Mouse (Mus musculus) cerebellum, adult 9-11 months (tissue): ENCODE results near the gene Mynn.
"Not testable (repeated sequence)": the region's sequence is repeated elsewhere in the genome, so short reads cannot be mapped to it uniquely, and the experiment has no call there.

Experiments
- DNase-seq: peaks from one replicate; pipeline ENCODE4 v3.0.0; 2022

Mynn gene

DNA sequence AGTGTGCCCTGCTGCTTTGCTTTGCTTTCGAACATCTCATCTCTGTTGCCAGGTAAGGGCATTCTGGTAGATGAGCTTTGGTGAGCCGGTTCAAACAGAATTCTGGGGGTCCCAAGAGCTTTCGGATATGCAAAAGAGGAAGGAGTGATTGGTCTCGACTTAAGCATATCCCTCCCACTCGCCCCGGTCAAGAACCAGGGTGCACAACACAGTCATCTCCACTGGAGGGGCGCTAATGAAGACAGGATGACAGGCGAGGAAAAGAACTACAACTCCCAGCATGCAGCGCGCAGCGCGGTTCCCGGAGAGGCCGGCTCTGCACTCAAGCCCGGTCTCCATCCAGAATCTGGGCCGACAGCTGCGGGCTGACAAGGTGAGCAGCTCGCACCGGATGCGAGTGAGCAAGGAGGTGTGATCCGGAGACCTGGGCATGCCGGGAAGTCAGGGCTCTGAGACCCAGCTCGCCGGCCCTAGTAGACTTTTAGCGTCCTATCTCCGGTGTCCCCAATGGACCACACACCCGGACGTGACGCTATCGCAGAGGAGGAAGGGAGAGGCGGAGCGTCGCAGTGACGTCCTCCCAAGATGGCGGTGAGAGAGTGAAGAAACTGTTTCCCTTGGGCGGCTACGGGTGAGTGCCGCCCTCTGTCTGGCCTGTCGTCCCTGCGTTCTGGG is at the start of gene Mynn:
Gene Mynn (plus strand): TSS at position 1 of the 675 bp plus-strand sequence.
- peak; percentile 98 for DNase-seq

DNA sequence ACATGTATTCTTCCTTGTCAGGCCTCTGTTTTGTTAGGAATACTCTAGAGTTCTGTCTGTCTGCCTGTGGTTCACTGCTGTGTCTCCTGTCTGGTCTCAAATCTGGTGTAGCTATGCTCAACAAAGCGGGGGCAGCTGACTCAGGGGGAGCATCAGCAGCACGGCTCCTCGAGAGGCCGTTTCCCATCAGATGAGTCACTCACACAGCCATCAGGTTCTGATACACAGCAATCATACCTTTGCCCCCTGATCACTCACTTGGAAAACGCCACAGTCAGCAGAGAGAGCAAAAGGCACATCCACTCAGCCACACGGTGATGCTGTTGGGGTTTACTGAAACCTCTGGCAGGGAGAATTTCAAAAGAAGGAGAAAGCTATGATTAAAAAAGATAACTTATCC is 48.1 kb upstream of the Mynn start:
- no peak for DNase-seq

DNA sequence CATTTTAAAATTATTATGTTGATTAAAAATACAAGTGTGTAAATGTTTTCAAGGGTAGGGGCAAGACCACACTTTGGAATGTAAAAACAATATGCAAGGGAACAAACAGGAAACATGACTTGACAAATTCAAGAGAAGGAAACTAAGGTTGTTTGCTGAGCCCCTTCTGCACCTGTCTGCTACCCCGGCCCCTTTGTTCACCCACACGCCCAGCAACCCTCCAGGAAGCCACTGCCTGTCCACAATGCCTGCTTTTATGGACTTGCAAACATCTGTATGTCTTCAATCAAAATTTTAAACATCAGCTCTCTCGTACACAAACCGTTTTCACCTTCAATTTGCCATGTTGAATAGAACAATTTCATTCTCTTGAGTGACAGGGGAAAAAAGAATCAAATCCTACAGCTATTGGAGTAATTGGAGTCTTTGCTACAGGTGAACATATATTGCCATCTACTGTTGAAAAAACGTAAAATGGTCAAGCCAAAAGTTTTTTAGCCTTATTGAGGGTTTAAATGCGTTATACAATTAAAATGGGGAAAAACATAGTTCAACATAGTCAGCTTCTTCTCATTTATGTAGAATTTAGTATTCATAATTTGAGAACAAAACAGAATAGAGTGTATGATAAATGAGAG is 41.1 kb upstream of the Mynn start:
- no peak for DNase-seq

DNA sequence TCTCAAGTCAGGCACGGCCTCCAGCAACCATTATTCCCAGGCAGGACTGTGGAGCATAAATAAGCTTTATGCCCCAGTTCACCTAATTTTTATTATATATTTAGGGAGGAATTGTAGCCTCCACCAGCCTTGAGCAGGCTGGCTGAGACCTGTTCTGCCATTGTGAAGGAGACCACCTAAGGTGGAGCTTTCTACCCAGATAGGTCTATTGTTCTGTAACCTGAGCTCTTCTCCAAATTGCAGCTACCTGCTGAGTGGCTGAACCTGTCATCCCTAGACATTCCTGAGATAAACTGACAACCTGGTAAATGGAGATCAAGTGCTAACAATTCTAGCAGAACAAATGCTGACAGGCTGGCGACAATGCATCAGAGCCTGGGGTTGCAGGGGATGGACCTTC is 35.5 kb upstream of the Mynn start:
- not testable (repeated sequence) for DNase-seq

DNA sequence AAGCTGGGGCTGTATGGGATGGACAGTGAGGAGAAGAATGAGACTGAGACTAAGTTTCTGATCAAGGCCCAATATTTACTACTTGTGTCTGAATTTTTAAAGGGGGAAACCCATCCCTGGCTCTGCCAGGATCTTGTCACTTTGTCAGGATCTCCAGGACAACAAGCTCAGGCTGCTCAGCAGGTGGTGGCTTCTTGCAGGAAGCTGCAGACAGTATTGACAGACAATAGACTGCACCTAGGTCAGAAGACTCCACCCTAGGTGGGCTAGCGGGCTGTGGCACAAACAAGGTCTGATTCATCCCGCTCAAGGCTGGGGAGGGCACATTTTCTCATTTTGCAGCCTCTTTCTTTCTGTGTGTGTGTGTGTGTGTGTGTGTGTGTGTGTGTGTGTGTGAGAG is 28.3 kb upstream of the Mynn start:
- no peak for DNase-seq

DNA sequence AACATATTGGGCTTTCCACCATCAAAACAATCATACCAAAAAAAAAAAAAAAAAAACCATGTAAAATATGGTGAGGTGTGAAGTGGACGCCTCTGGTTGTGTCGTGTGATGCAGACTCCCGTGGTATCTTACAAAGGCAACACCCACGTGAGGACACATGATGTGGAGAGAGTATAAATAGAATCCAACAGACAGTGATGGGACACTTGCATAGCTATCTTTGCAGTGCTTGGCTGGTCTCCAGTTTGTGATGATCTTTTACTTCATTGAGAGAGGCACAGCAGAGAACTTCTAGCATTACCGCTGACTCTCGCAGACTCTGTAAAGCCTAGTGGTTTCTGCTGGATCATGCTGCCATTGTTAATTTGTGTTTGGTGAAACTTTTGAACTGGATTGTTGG is 13.0 kb upstream of the Mynn start:
- no peak for DNase-seq

DNA sequence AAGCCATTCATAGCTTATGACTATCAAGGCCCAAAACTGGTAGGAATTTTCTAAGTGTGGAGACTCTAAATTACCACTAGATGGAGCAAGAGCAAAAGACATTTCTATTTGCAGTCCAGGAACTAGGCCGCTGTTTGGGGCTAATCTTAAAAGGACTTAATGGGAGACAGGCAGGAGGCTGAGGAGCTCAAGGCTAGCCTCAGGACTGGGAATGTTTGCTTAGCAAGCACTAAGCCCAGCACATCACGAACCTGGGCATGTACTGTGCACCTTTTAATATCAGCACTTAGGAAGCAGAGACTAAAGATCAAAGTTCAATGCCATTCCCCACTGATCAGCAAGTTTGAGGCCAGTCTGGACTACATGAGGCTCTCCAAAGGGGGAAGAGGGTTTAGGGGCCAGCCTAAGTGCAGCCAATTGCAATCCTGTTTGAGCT is 9.4 kb upstream of the Mynn start:
- DNase-seq = peak; percentile 35

DNA sequence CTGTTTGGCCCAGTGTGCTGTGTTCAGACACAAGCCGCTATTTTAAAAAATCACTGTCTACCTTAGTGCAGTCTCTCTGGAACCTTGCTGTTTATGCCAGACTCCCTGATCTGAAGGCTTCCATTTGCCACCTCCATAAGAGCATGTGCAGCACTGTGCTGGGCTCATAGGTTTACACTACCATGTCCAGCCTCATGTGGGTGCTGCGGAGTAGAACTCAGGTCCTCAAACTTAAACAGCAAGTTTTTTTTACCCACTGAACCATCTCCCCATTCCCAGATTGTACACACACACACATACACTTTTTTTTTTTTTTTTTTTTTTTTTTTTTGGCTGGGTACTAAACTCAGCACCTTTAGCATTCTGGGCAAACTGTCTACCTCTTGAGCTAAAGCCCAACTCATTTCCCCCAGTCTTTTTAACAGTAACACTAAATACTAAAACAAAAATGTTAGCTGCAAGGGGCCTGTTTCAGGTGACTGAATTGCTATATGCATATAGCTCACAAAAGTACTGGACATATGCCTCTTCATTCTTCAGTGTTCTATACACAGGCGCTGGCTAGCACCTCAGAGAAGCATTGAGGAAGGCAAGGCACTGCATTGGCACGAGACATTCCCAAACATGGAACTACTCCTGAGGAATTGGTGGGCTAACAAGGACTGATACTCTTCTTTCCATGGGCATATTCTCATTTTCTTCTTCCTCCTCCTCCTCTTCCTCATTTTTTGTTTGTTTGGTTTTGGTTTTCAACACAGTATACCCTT is 8.0 kb upstream of the Mynn start:
- no peak for DNase-seq

DNA sequence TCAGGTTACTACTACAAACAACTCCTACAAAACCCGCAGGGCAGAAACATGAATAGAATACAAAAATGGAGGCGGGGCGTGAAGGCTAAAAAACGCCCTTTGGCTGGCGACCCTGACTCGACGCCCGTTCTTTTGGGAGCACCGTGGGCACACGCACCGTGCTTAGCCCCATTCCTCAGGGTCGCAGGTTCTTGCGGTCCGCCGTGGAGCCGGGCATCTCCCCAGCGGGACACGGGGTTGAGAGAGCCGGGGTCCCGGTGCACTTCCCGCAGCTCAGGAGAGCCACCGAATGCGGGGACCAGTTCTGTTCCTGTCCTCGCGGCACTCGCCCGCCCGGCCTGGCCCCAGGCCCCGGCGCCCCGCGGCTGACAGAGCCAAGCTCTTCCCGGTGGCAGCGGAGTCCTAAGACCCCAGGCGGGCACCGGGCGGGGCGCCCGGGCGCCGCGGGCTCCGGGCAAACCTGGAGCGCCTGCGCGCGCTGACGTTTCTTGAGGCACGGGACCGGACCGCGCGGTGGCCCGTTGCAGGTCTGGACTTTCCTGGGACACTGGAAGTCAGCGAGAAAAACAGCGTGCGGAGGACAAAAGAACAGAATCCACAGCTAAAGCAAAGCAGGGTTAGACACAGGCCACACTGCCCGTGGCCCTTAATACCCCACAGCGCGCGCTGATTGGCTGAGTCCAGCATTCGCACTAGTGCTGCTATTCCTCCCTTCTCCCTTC is 6.6 kb upstream of the Mynn start:
- DNase-seq = peak; percentile 70

DNA sequence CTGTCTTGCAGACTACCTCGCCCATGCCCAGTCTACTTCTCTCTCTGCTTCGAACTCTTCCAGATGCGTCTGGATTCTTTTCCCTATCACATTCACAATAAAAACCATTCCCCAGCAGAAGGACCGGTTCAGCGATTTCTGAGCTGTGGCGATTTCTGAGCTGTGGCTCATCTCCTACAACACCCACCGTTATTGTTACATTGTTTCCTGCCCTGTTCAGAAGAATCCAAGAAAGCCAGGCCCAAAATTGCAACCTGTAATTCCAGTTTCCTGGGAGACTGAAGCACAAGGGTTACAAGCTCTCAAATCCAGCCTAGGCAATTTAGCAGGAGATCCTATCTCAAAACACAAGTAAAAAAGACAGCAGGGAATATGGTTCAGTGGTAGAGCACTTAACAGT is 4.6 kb upstream of the Mynn start:
- no peak for DNase-seq

DNA sequence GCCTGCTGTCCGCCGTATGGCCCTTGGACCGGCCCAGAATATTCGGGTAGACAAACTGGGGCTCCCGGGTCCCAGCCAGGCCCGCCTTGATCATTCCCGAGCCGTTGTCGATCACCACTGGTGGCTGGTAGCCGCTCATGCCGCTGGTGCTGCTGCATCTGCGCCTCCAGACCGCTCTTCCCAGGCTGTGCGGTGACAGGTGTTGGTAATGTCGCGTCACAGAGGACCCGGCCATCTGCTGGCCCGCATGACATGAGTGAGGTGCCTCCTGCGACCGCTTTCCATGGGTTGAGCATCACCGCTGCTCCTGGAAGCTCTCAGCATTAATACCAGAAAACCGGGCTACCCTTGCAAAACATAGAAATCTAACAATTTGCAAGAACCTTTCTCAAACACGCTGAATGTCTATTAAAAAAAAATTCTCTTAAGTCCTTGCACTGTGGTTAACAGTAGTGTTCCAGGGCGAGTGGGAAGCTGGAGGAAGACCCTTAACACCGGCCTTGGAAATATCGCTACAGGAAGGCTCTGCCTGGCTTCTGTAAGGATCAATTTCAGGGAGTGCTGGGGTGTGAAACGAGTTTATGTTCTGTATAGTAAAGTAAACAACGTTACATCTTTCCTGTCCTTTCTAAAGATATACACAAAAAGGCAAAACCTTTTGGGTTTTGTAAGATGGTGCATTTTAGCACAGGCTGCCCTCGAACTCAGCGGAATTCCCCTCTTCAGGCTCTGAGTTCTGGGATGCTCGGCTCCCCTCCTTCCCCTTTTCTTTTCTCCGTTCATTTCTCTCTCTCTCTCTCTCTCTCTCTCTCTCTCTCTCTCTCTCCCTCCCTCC is 1.9 kb upstream of the Mynn start, which contains the start of gene Actrt3:
Gene Actrt3 (minus strand): TSS at position 229 of the 835 bp plus-strand sequence.
- peak; percentile 82 for DNase-seq

DNA sequence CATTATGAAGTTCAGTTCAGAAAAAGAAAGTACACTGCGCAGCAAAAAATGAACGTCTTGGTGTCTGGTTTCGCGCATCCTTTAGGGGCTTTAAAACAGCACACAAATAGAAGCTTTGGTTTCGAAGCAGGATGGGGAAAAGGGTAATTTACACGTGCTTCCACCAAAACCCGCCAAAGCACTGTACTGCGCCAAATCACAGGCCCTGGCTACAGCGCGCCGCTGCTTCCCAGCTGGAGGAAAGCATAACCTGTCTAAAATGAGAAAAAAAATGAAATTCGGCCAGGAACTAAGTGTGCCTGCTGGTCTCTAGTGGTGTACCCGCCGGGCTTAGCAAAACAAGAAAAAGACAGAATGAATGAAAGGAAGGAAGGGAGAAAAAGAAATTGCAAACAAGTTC is 1.1 kb upstream of the Mynn start:
- DNase-seq = peak; percentile 77

DNA sequence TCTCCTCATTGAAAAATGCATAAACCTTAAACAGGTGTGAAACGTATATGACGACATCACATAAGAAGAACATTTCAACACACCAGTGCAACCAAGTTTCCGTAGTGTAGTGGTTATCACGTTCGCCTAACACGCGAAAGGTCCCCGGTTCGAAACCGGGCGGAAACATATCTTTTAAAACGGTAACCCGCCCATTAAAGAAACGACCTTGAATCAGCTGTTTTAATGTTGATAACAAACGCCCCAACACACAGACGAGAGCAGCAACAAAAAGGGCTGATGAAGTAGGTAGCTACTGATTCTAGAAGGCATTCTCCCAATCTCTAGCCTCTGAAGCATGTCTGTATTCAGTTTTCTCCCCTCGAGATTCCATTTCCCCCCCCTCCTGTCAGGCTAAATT is 690 bp upstream of the Mynn start:
- DNase-seq = peak; percentile 88

DNA sequence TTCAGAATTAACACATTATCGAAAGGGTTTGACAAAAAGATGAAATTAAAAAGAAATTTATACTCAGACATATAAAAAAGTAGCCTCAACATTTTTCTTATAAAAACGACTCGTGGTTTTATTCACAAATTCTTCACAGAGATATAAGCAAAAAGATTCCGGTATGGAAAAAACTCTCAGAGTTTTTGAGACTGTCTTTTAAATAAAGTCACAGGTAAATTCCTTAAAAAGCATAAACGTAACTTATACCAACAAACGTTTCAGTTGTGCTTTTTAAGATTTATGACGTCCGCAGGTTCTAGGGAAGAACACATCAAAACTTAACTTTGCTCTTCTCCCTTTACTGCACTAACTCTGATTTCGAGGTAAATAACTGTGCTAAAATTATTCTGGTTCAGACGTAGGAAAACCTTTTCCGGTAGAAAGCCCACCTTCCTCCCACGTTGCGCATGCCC is 228 bp upstream of the Mynn start:
- DNase-seq = no peak

DNA sequence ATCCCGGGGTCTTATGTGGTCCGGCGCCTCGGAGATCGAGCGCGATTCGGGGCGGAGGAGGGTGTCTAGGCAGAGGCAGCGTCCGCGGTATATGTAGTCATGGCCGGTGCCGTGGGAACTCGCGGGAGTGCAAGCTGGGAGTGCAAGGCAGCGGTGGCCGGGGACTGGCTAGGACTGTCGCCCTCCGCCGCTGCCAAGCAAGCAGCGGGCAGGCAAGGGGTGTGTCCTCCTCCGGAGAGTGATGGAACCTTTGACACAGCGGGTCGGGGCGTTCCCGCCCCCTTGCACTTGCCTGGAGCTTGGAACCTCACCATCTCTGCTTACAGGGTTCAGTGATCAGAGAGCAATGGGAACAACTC is 854 bp downstream of the Mynn start:
- DNase-seq = no peak

DNA sequence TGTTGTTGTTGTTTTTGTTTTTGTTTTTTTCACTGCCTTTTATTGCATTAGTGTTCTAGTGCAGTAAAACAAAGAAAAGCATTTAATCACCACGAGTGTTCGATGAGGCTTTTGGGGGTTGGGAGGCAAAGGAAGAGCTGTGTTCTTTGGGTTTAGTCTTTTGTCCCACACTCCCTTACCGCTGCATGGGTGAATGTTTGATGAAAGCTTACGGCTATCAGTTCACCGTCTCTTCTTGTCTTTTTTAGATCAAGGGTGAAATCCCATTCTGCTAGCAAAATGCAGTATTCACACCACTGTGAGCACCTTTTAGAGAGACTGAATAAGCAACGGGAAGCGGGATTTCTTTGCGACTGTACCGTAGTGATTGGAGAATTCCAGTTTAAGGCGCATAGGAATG is 1.4 kb downstream of the Mynn start:
- no peak for DNase-seq

DNA sequence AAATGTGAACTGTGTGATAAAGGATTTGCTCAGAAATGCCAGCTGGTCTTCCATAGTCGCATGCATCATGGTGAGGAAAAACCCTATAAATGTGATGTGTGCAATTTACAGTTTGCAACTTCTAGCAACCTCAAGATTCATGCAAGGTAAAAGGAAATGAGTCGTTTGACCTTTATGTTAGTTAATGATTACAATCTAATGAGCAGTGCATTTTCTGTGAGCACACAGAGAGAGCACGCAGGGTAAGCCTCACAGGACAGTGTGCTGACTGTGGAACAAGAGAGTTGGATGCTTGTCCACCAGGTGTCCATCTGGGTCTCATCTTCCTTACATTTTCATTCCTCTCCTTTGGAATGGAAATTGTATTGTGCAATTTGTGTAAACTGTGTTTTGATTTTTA is 7.1 kb downstream of the Mynn start:
- DNase-seq = no peak

DNA sequence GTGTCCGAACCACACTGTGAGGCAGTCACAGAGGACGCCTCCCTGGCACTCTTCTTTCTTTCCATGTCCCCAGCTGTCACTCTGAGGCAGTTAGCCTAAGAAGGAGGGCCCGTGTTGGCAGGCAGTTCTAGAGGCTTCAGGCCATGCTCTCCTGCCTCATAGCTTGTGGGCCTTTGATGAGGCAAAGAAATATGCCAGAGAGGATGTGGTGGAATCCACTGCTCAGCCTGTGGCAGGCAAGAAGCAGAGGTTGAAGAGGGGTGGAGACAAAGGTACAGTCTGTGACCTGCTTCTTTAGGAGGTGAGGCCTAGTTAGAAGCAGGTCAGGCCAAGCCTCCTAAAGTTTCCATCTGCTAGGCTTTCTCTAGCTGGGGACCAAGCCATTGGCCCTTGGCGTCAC is 9.1 kb downstream of the Mynn start:
- no peak for DNase-seq

DNA sequence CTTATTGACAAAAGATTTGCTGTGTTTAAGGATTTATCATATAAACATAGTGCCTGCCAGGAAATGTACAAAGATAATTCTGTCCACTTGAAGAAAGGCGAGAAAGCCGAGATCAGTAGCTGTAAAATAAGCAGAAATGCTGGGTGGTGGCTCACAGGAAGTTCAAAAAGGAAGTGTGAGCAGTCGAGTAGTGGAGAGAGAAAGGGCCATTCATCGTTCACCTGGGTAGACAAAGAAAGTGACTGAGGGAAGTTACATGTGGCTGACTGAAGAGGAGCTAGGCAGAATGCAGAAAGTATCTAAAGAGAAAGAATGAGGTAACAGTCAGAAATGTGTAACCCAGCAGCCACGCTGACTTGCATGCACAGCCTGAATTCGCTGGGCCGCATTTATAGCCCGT is 18.3 kb downstream of the Mynn start:
- DNase-seq = no peak

DNA sequence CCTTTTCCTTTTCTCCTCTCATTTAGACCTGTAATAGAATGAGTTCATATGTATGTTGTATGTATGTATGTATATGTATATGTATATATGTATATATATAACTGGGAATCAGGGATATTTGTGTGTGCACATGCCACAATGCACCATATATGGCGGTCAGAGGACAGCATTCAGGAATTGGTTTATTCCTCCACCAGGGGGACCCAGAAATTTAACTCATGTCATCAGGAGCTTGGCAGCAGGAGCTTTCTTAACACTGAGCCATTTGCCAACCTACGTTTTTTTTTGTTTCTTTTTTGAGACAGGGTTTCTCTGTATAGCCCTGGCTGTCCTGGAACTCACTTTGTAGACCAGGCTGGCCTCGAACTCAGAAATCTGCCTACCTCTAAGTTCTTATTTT is 31.8 kb downstream of the Mynn start:
- DNase-seq = no peak

DNA sequence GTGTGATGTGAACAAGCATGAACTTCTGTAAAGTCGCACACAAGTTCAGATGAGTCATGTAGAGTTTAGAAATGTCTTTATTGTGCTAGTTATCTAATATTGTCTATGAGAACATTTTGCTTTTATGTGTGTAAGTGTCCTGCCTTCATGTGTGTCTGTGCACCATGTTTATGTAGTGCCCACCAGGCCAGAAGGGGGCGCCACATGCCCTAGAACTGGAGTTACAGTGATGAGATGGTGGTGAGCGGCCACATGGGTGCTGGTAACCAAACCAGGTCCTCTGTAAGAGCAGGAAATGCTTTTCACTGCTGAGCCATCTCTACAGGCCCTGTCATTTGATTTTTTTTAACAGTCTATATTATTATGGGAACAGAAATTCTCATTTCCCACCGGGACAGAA is 33.8 kb downstream of the Mynn start:
- no peak for DNase-seq

DNA sequence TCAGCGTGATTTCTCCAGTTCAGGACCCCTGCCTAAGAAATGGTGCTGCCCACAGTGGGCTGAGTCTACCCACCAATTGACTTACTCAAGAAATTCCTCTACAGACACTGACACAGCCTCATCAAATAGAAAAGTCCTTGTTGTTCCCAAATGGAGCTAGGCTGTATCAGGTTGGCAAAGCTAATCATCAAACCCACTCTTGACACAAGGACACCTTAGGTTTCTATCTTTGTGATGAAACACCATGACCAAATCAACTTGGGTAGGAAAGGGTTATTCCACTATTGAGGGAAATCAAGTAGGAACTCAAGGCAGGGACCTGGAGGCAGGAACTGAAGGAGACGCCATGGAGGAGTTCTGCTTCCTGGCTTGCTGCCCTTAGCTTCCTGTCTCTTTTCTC is 42.3 kb downstream of the Mynn start, which contains the start of gene Lrriq4:
Gene Lrriq4 (plus strand): TSS at position 301 of the 400 bp plus-strand sequence.
- no peak for DNase-seq
